Mouse (Mus musculus): ENCODE data around the gene Hmgb1. TPM values are rescaled to one million over a fixed set of nuclear protein-coding genes. Genes with fewer than 3 reads are reported as not detected.

The Hmgb1 gene
- total and polyA plus RNA-seq, 2 experiments = 17.1 to 131 TPM

GRCm38 (mm10) chr5:149114587-149114986 is 69.7 kb downstream of the Hmgb1 start:
- Histone ChIP-seq H3K4me3 (ENCODE audit: insufficient read depth, low read depth, low read length) (no peak overlapping the region), H3K36me3 (ENCODE audit: control insufficient read depth, insufficient read depth, low read length) (no peaks in the 10 kb centered on the region), H3K27me3 (ENCODE audit: control insufficient read depth, insufficient read depth, low read length) (no peaks in the 10 kb centered on the region), H3K9ac (ENCODE audit: low read depth, low read length) (no peak overlapping the region), H3K79me2 (ENCODE audit: control insufficient read depth, insufficient read depth, low read length) (no peaks in the 10 kb centered on the region), H3K27ac (replicated peaks; ENCODE audit: insufficient read depth, low read depth, low read length) (no peak overlapping the region), H3K4me1 (ENCODE audit: control insufficient read depth, insufficient read depth, low read length) (no peaks in the 10 kb centered on the region)
- 88% methylated on average over 9 of the region's 9 CpGs for WGBS
- no peak for DNase-seq (ENCODE audit: extremely low read depth, low read depth, low spot score)
- TF ChIP-seq CTCF (IDR thresholded peaks at IDR 0.05; ENCODE audit: low read depth, low read length) = no peak
- TF ChIP-seq POLR2A (IDR thresholded peaks at IDR 0.05; ENCODE audit: extremely low read depth, insufficient read depth, low read length) = no peak

- Histone ChIP-seq H3K27me3 (ENCODE audit: control insufficient read depth, insufficient read depth, low read length) (no peaks in the 10 kb centered on the region), H3K79me2 (ENCODE audit: control insufficient read depth, insufficient read depth, low read length) (no peaks in the 10 kb centered on the region), H3K4me1 (ENCODE audit: control insufficient read depth, insufficient read depth, low read length) (no peaks in the 10 kb centered on the region), H3K27ac (replicated peaks; ENCODE audit: insufficient read depth, low read depth, low read length) (no peak overlapping the region), H3K9ac (ENCODE audit: low read depth, low read length) (no peak overlapping the region), H3K4me3 (ENCODE audit: insufficient read depth, low read depth, low read length) (no peak overlapping the region), H3K36me3 (ENCODE audit: control insufficient read depth, insufficient read depth, low read length) (no peaks in the 10 kb centered on the region)
- WGBS = 84% methylated on average over 7 of the region's 7 CpGs
- DNase-seq (ENCODE audit: extremely low read depth, low read depth, low spot score) = no peak
- no peak for TF ChIP-seq POLR2A (IDR thresholded peaks at IDR 0.05; ENCODE audit: extremely low read depth, insufficient read depth, low read length)
- TF ChIP-seq CTCF (IDR thresholded peaks at IDR 0.05; ENCODE audit: low read depth, low read length) = no peak
Measured at GRCm38 (mm10) chr5:149114034-149114433, 70.3 kb downstream of the Hmgb1 start.

- no peak overlapping the region for H3K27ac ChIP-seq (replicated peaks; ENCODE audit: insufficient read depth, low read depth, low read length)
- H3K9ac ChIP-seq (ENCODE audit: low read depth, low read length) = no peak overlapping the region
- 71% methylated on average over 7 of the region's 7 CpGs for WGBS
- no peak overlapping the region for H3K4me3 ChIP-seq (ENCODE audit: insufficient read depth, low read depth, low read length)
- no peaks in the 10 kb centered on the region for H3K79me2 ChIP-seq (ENCODE audit: control insufficient read depth, insufficient read depth, low read length)
- no peaks in the 10 kb centered on the region for H3K4me1 ChIP-seq (ENCODE audit: control insufficient read depth, insufficient read depth, low read length)
- TF ChIP-seq CTCF (IDR thresholded peaks at IDR 0.05; ENCODE audit: low read depth, low read length) = no peak
- no peaks in the 10 kb centered on the region for H3K36me3 ChIP-seq (ENCODE audit: control insufficient read depth, insufficient read depth, low read length)
- H3K27me3 ChIP-seq (ENCODE audit: control insufficient read depth, insufficient read depth, low read length) = no peaks in the 10 kb centered on the region
- no peak for DNase-seq (ENCODE audit: extremely low read depth, low read depth, low spot score)
Measured at GRCm38 (mm10) chr5:149113439-149113838, 70.8 kb downstream of the Hmgb1 start.

DNA sequence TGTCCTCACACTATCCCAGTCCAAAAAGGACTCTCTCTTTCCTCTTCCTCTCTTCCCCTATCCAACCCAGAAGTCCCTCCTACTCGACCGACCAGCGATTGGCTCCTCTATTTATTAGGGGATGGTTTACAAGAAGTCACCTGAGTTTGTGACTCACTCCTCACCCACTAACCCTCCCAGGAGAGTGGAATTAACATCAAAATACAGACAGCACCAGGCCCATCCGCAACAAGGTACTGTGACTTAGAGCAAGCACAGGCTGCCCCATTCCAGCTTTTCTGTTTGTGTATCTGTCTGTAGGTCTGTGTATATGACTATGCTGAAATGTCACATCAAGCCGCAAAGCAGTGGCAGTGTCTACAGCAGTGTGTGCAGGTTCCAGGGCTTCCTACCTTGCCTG is 71.7 kb downstream of the Hmgb1 start:
- no peaks in the 10 kb centered on the region for H3K4me1 ChIP-seq (ENCODE audit: control insufficient read depth, insufficient read depth, low read length)
- no peak overlapping the region for H3K4me3 ChIP-seq (ENCODE audit: insufficient read depth, low read depth, low read length)
- H3K79me2 ChIP-seq (ENCODE audit: control insufficient read depth, insufficient read depth, low read length) = no peaks in the 10 kb centered on the region
- no peak for DNase-seq (ENCODE audit: extremely low read depth, low read depth, low spot score)
- no peak overlapping the region for H3K27ac ChIP-seq (replicated peaks; ENCODE audit: insufficient read depth, low read depth, low read length)
- H3K9ac ChIP-seq (ENCODE audit: low read depth, low read length) = no peak overlapping the region
- no peaks in the 10 kb centered on the region for H3K27me3 ChIP-seq (ENCODE audit: control insufficient read depth, insufficient read depth, low read length)
- TF ChIP-seq POLR2A (IDR thresholded peaks at IDR 0.05; ENCODE audit: extremely low read depth, insufficient read depth, low read length) = no peak
- no peak for TF ChIP-seq CTCF (IDR thresholded peaks at IDR 0.05; ENCODE audit: low read depth, low read length)
- no peaks in the 10 kb centered on the region for H3K36me3 ChIP-seq (ENCODE audit: control insufficient read depth, insufficient read depth, low read length)
- 91% methylated on average over 5 of the region's 5 CpGs for WGBS

DNA sequence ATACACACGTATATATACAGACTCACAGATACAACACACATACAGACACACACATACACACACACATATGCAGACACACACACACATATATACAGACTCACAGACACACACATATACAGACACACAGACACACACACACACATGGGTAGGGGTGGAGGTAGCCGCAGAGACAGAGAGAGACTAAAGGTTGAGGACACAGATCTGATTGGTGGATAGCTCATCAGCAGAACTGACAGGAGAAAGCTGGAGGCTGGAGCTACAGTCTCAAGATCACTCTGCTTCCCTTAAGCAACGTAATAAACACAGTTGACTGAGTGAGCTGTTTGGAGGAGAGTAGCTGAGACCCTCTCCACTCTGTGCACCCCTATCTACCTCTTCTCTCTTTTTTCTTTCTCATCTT is 75.1 kb downstream of the Hmgb1 start:
- WGBS = 88% methylated on average over 3 of the region's 3 CpGs
- Histone ChIP-seq H3K4me3 (ENCODE audit: insufficient read depth, low read depth, low read length) (no peak overlapping the region), H3K79me2 (ENCODE audit: control insufficient read depth, insufficient read depth, low read length) (no peaks in the 10 kb centered on the region), H3K9ac (ENCODE audit: low read depth, low read length) (no peak overlapping the region), H3K36me3 (ENCODE audit: control insufficient read depth, insufficient read depth, low read length) (no peaks in the 10 kb centered on the region), H3K4me1 (ENCODE audit: control insufficient read depth, insufficient read depth, low read length) (no peaks in the 10 kb centered on the region), H3K27me3 (ENCODE audit: control insufficient read depth, insufficient read depth, low read length) (no peaks in the 10 kb centered on the region), H3K27ac (replicated peaks; ENCODE audit: insufficient read depth, low read depth, low read length) (no peak overlapping the region)
- no peak for TF ChIP-seq CTCF (IDR thresholded peaks at IDR 0.05; ENCODE audit: low read depth, low read length)
- no peak for TF ChIP-seq POLR2A (IDR thresholded peaks at IDR 0.05; ENCODE audit: extremely low read depth, insufficient read depth, low read length)
- no peak for DNase-seq (ENCODE audit: extremely low read depth, low read depth, low spot score)

- H3K36me3 ChIP-seq (ENCODE audit: control insufficient read depth, insufficient read depth, low read length) = no peaks in the 10 kb centered on the region
- no peaks in the 10 kb centered on the region for H3K27me3 ChIP-seq (ENCODE audit: control insufficient read depth, insufficient read depth, low read length)
- 90% methylated on average over 15 of the region's 15 CpGs for WGBS
- no peak for DNase-seq (ENCODE audit: extremely low read depth, low read depth, low spot score)
- H3K27ac ChIP-seq (replicated peaks; ENCODE audit: insufficient read depth, low read depth, low read length) = no peak overlapping the region
- H3K9ac ChIP-seq (ENCODE audit: low read depth, low read length) = no peak overlapping the region
- no peak overlapping the region for H3K4me3 ChIP-seq (ENCODE audit: insufficient read depth, low read depth, low read length)
- H3K4me1 ChIP-seq (ENCODE audit: control insufficient read depth, insufficient read depth, low read length) = no peaks in the 10 kb centered on the region
- TF ChIP-seq CTCF (IDR thresholded peaks at IDR 0.05; ENCODE audit: low read depth, low read length) (no peak), POLR2A (IDR thresholded peaks at IDR 0.05; ENCODE audit: extremely low read depth, insufficient read depth, low read length) (no peak)
- H3K79me2 ChIP-seq (ENCODE audit: control insufficient read depth, insufficient read depth, low read length) = no peaks in the 10 kb centered on the region
Measured at GRCm38 (mm10) chr5:149108178-149108577, 76.1 kb downstream of the Hmgb1 start.
